Mouse (Mus musculus): ENCODE results near the gene Gm7075.
"Not testable (repeated sequence)": the region's sequence is repeated elsewhere in the genome, so short reads cannot be mapped to it uniquely, and the experiment has no call there.

Gene Gm7075

GRCm38 (mm10) chr10:63421739-63422735 lies at the start of gene Gm7075:
Gm7075 (minus strand) TSS chr10:63421789.
- peak; percentile 7 for DNase-seq (ENCODE audit: inconsistent ontology term)

- no peak for DNase-seq (ENCODE audit: inconsistent ontology term)
These were observed 39.3 kb upstream of the Gm7075 start for GRCm38 (mm10) chr10:63460935-63461334.

- no peak for DNase-seq (ENCODE audit: inconsistent ontology term)
These were observed 35.9 kb upstream of the Gm7075 start for GRCm38 (mm10) chr10:63457292-63458128.

- DNase-seq (ENCODE audit: inconsistent ontology term), result peak; percentile 84
These were observed 33.7 kb upstream of the Gm7075 start for GRCm38 (mm10) chr10:63455110-63455878.

DNA sequence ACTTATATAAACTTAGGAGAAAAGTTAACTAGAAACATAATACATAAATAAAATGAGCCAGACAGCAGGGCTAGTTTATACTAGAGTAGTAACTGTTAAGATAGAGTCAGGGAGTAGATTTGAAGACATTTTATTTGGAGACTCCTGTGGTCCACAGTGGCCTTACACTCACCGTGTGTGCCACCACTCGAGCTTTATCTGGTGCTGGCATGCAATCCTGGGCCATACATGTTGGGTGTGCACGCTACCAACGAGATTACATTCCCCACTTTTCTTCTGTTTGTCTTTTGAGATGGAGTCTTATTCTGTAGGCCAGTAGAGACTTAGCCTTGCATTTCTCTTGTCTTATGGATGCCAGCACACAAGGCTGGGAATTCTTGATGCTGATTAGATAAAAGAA lies 32.3 kb upstream of the Gm7075 start:
- no peak for DNase-seq (ENCODE audit: inconsistent ontology term)

- not testable (repeated sequence) for DNase-seq (ENCODE audit: inconsistent ontology term)
These were observed 23.2 kb upstream of the Gm7075 start for GRCm38 (mm10) chr10:63444602-63445387.

DNA sequence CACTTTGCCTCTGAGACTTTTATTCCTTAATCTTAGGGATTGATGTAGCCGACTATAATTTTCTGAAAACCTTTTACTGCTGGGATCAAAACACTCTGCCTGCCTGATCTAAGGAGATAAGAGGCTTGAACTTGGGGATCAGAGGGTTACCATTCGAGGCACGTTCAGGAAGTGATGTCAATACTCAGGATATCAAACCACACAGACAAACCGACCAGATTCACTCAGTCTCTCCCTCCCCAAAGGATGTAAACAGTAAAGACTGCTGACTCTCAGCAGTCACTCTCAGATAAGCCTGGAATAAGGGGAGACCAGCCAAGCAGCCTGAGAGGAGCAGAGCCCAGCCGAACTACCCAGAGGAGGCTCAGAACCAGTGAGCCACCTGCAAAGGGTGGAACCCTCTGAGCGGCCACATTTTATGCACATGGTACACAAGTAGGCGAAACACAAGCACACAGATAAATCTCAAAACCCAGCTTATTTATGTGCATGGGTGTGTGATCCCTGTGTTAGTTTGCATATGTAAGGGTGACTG lies 18.2 kb upstream of the Gm7075 start:
- no peak for DNase-seq (ENCODE audit: inconsistent ontology term)

DNA sequence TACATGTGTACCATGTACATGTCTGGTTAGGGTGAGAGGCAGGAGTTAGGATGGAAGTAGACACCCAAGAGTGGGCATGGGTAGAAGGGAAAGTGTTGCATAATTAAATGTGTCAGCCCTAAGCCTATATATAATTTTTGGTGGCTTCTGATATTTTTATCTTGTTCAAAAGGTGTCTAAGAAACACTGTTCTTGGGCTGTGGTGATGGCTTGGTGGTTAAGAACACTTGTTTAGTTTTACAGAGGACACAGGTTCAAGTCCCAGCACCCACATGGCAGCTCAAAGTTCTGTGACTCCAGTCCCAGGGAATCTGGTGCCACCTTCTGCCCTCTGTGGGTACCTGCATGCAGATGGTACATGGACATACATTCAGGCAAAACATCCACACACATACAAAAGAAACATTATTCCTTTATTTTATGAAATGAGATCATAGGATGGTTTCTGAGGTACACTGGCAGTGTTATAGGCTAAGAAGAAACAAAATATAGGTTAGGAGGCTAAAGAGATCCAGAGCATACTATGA lies 17.2 kb upstream of the Gm7075 start:
- DNase-seq (ENCODE audit: inconsistent ontology term), result no peak

GRCm38 (mm10) chr10:63432887-63433286 lies 11.3 kb upstream of the Gm7075 start:
- DNase-seq (ENCODE audit: inconsistent ontology term), result no peak

- no peak for DNase-seq (ENCODE audit: inconsistent ontology term)
These were observed 10.5 kb upstream of the Gm7075 start for GRCm38 (mm10) chr10:63432099-63432498.

DNA sequence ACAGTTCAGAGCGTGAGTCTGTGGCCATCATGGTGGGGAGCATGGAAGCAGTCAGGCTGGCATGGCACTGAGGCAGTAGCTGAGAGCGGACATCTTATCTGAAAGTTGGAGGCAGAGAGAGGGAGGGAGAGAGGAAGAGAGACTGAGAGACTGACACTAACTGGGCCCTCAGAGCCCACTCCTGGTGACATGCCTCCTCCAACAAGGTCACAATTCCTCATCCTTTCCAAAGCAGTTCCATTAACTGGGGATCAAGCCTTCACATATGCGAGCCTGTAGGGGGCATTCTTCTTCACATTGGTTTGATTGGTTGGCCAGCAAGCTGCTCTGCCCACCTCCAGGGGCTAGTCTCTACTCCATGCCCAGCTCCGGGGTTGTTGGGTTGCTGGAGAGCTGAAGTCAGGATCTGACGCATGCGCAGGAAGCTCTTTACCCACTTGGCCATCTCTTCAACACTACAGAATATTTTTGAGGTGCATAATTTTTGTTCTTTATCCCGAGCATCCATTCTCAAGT lies 9.7 kb upstream of the Gm7075 start:
- DNase-seq (ENCODE audit: inconsistent ontology term), result no peak

- DNase-seq (ENCODE audit: inconsistent ontology term), result peak; percentile 91
These were observed 8.3 kb upstream of the Gm7075 start, which contains the start of gene Ctnna3 for GRCm38 (mm10) chr10:63429785-63430305. Ctnna3 (plus strand) TSS chr10:63430098.

DNA sequence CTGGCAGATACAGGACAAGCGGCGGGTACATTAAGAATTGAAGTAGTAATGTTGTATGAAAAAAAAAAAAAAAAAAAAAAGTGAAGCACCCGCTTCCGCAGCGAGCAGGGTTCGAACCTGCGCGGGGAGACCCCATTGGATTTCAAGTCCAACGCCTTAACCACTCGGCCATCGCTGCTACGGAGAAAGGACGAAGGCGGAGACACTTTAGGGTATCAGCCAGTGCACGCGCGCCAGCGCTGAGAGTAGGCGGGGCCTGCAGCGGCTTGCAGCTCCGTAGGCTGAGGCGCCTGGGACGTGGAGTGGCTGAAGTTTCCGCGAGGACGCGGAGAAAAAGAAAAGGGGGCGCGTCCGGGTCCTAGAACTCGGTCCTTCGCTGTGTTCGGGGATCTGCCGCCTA lies 7.8 kb upstream of the Gm7075 start:
- peak; percentile 97 for DNase-seq (ENCODE audit: inconsistent ontology term)

DNA sequence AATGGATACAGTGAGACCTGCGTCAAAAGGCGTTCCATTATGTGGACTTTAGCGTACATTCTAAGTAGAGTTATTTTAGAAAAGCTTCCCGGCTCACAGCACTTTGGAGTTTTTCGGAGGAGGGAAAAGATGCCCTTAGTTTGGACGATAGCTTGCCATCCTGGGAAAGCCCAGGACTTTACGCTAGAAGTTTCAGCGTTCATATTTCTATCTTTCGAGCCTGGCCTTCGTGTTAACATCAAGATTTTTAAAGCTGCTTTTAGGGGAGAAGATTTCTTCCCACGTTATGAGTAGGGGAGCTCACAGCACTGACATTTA lies 7.4 kb upstream of the Gm7075 start:
- no peak for DNase-seq (ENCODE audit: inconsistent ontology term)

DNA sequence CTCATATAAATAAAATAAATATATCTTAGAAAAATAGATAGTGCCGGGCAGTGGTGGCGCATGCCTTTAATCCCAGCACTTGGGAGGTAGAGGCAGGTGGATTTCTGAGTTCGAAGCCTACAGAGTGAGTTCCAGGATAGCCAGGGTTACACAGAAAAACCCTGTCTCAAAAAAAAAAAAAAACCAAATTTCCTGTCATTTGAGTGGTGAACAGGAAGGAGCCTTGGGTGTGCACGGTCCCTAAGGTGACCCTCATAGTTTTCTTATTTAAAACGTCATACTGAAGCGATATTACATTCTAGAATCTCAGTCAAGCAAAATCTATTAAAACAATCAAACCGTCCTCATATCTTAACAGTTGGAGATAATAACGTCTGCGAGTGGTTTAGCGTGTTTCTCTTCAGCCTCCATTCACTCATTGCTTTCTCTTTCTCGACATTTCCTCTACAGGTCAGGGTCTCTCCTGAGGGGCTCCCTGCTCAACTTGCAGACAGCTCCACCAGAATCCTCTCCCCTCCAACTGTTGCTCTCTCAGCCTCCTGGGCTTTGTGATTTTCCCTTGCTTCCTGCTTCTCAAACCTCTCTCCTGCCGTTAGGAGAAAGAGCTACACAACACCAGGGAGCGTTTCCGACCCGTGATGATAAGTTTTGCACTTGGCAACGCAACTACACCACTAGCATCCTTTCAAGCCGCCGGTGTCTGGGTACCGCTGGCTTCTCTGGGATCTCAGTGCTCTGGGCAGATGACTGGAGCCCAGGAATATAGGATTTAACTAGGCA lies 6.8 kb upstream of the Gm7075 start:
- DNase-seq (ENCODE audit: inconsistent ontology term), result peak; percentile 53

GRCm38 (mm10) chr10:63427146-63427545 lies 5.6 kb upstream of the Gm7075 start:
- DNase-seq (ENCODE audit: inconsistent ontology term), result no peak

DNA sequence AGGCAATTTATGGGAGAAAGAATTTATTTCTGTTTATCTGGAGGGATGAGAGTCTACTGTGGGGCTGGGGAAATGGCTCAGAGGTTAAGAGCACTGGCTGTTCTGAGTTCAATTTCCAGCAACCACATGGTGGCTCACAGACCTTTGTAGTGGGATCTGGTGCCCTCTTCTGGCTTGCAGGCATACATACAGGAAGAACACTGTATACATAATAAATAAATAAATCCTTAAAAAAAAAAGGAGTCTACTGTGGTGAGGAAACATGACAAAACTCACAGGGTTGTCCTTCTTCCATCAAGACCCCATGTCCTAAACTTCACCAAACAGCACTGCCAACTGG lies 2.9 kb upstream of the Gm7075 start:
- peak; percentile 19 for DNase-seq (ENCODE audit: inconsistent ontology term)

- no peak for DNase-seq (ENCODE audit: inconsistent ontology term)
These were observed 2.2 kb upstream of the Gm7075 start for GRCm38 (mm10) chr10:63423591-63424474.

GRCm38 (mm10) chr10:63422736-63422992 lies 1.1 kb upstream of the Gm7075 start:
- peak; percentile 15 for DNase-seq (ENCODE audit: inconsistent ontology term)
